Mouse (Mus musculus) G1E (cell line): ENCODE results near the gene Plekhg1. TPM values are rescaled to one million over a fixed set of nuclear protein-coding genes. Genes with fewer than 3 reads are reported as not detected.

Source experiments
- ATAC-seq: 2 replicates; pipeline ENCODE4 v1.8.0; 2016; ENCODE audit warnings: mild to moderate bottlenecking; ENCODE audit not compliant: insufficient number of reproducible peaks, poor library complexity, low FRiP score, severe bottlenecking; ENCODE audit errors: extremely low read depth
- DNase-seq: peaks from one replicate; pipeline ENCODE4 v3.0.0; 2012; ENCODE audit warnings: low spot score
- H3K27me3 ChIP-seq: 2 replicates; pipeline ENCODE4 v1.6.1; 2012; ENCODE audit warnings: mild to moderate bottlenecking, low read length, inconsistent platforms; ENCODE audit not compliant: insufficient read depth
- H3K36me3 ChIP-seq: replicated peaks from 2 replicates; pipeline ENCODE3; 2012; ENCODE audit warnings: mild to moderate bottlenecking, inconsistent platforms
- H3K4me1 ChIP-seq: 2 replicates; pipeline ENCODE4 v1.6.1; 2012; ENCODE audit warnings: low read depth, low read length, inconsistent platforms, mixed read lengths; ENCODE audit not compliant: insufficient read depth
- H3K4me3 ChIP-seq: 2 replicates; pipeline ENCODE4 v1.5.1; 2012; ENCODE audit warnings: low read depth, mild to moderate bottlenecking, inconsistent platforms, low read length, moderate library complexity, mixed read lengths
- H3K9me3 ChIP-seq: replicated peaks from 2 replicates; pipeline ENCODE4 v1.6.1; 2012; ENCODE audit warnings: inconsistent platforms
- CTCF ChIP-seq: IDR thresholded peaks from 2 replicates; pipeline ENCODE4 v1.5.1; 2012; ENCODE audit warnings: low read depth, low read length, inconsistent platforms, mixed read lengths
- GATA1 ChIP-seq: IDR thresholded peaks from 2 replicates; pipeline ENCODE4 v1.6.1; 2012; ENCODE audit warnings: borderline replicate concordance, low read length, inconsistent platforms, mixed read lengths
- GATA2 ChIP-seq: IDR thresholded peaks from 2 replicates; pipeline ENCODE4 v1.6.1; 2012; ENCODE audit warnings: low read depth, low read length, inconsistent platforms, borderline replicate concordance
- POLR2AphosphoS5 ChIP-seq: IDR thresholded peaks from 2 replicates; pipeline ENCODE4 v1.6.1; 2012; ENCODE audit warnings: low read depth, low read length, inconsistent platforms; ENCODE audit not compliant: insufficient replicate concordance
- TAL1 ChIP-seq: conservative IDR thresholded peaks from 2 replicates; pipeline ENCODE4 v1.6.1; 2012; ENCODE audit warnings: low read depth, low read length, inconsistent platforms, mixed read lengths
- polyA plus RNA-seq: library from polyadenylated mRNA; stranded (reverse); fragments of >175 nt; gene quantifications from 2 replicates; pipeline ENCODE4 v1.2.3, GENCODE M21; 2012
- total RNA-seq, 2 experiments: library from RNA; stranded (forward) in 1 of 2; stranded (reverse) in 1 of 2; fragments of 200-1000 nt in 1 of 2; fragments of >200 nt in 1 of 2; fragmentation: Nextera tagmentation in 1 of 2; gene quantifications; 2 replicates each; pipeline ENCODE4 v1.2.3; 2014 to 2017

The Plekhg1 gene
- total and polyA plus RNA-seq, 3 experiments: 0.15 to 1.8 (median 1.6) TPM

- ATAC-seq: no peak
- no peak for DNase-seq
- Histone ChIP-seq H3K36me3 (peaks cover 91% of the 10 kb centered on the region), H3K9me3 (peaks cover 5% of the 10 kb centered on the region), H3K4me1 (peaks cover 19% of the 10 kb centered on the region), H3K27me3 (no peaks in the 10 kb centered on the region), H3K4me3 (no peak overlapping the region)
- TF ChIP-seq GATA2 (no peak), TAL1 (no peak), CTCF (no peak), GATA1 (no peak)
These were observed 240.1 kb downstream of the Plekhg1 start for GRCm38 (mm10) chr10:3980231-3980630.

- DNase-seq (no peak), ATAC-seq (no peak)
- Histone ChIP-seq H3K36me3 (peaks cover 77% of the 10 kb centered on the region), H3K9me3 (no peaks in the 10 kb centered on the region), H3K4me1 (peaks cover 18% of the 10 kb centered on the region), H3K27me3 (no peaks in the 10 kb centered on the region), H3K4me3 (no peak overlapping the region)
- TF ChIP-seq POLR2AphosphoS5 (no peak), GATA2 (no peak), GATA1 (no peak), TAL1 (no peak), CTCF (no peak)
These were observed 250.2 kb downstream of the Plekhg1 start for GRCm38 (mm10) chr10:3990295-3990883.

- no peak for DNase-seq
- H3K36me3 ChIP-seq: peaks cover 97% of the 10 kb centered on the region
- TF ChIP-seq POLR2AphosphoS5 (no peak), GATA1 (no peak), CTCF (no peak), TAL1 (no peak), GATA2 (no peak)
- H3K4me1 ChIP-seq: peaks cover 21% of the 10 kb centered on the region
- no peaks in the 10 kb centered on the region for H3K27me3 ChIP-seq
- no peaks in the 10 kb centered on the region for H3K9me3 ChIP-seq
- no peak overlapping the region for H3K4me3 ChIP-seq
- no peak for ATAC-seq
These were observed 253.4 kb downstream of the Plekhg1 start for GRCm38 (mm10) chr10:3993365-3994102.

DNA sequence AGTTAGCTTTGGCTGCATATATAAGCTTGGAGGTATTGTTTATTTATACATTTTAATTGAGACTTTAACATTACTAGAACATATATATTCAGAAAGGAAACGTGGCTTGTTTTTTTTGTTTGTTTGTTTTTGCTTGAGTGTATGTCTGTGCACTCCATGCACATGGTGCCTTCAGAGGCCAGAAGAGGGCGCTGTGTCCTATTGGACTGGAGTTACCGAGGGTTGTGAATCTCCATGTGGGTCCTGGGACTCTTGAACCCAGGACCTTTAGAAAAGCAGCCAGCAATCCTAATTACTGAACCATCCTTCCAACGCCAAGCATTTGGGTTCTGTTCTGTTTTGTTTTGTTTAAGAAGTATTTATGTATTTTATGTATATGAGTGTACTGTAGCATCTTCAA lies 255.1 kb downstream of the Plekhg1 start:
- TF ChIP-seq GATA1 (no peak), POLR2AphosphoS5 (no peak), CTCF (no peak), GATA2 (no peak), TAL1 (no peak)
- H3K4me1 ChIP-seq: peaks cover 31% of the 10 kb centered on the region
- no peak for DNase-seq
- no peaks in the 10 kb centered on the region for H3K9me3 ChIP-seq
- H3K4me3 ChIP-seq: no peak overlapping the region
- peaks cover 97% of the 10 kb centered on the region for H3K36me3 ChIP-seq
- no peaks in the 10 kb centered on the region for H3K27me3 ChIP-seq
- ATAC-seq: no peak

- ATAC-seq (peak; percentile 38; the same call in 1 of the 2 replicates), DNase-seq (peak; percentile 34)
- TF ChIP-seq CTCF (no peak; the same call in 1 of the 2 replicates), GATA2 (no peak), TAL1 (no peak), GATA1 (no peak), POLR2AphosphoS5 (no peak)
- H3K4me1 ChIP-seq: peaks cover 34% of the 10 kb centered on the region
- H3K4me3 ChIP-seq: no peak overlapping the region
- H3K27me3 ChIP-seq: no peaks in the 10 kb centered on the region
- H3K9me3 ChIP-seq: no peaks in the 10 kb centered on the region
- H3K36me3 ChIP-seq: peaks cover 98% of the 10 kb centered on the region
These were observed 256.2 kb downstream of the Plekhg1 start for GRCm38 (mm10) chr10:3996170-3996876.

- Histone ChIP-seq H3K36me3 (peaks cover 98% of the 10 kb centered on the region), H3K4me1 (peaks cover 29% of the 10 kb centered on the region), H3K9me3 (no peaks in the 10 kb centered on the region), H3K27me3 (no peaks in the 10 kb centered on the region), H3K4me3 (no peak overlapping the region)
- DNase-seq (no peak), ATAC-seq (no peak)
- TF ChIP-seq TAL1 (no peak), CTCF (no peak), GATA1 (no peak), GATA2 (no peak), POLR2AphosphoS5 (no peak)
These were observed 257.8 kb downstream of the Plekhg1 start for GRCm38 (mm10) chr10:3997851-3998426.
